Comparison of ENCODE assay signal across 14 mouse cellular contexts in the genomic region with DNA sequence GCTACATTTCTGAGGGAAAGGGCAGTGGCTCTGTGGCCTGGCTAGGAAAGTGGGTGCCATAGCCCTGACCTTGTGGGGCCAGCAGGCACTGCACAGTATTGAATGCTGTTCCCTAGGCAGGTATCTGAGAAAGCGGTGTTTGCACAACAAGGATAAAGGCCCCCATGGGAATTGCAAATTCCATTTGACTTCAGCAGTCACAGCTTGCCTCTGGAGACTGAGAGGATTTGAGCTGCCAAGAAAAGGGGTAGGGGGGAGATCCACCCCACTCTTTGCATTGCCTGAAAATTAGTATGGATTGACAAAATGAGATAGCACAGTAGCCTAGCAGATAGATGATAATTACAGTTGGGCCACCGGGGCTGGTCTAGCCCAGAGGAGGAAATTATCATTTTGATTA.
DNase-seq lines count a peak whose midpoint lies in the region; ATAC-seq lines count a peak whose summit lies in the region.
"Had no signal": no experiment of that assay in that cellular context is flagged by ENCODE, and none has a peak within 500 bp of the region (broad histone marks: within the 10 kb centered on the region; RNA-seq: fewer than 3 reads in every experiment).

No protein-coding gene starts in this region.

- H3K27me3 ChIP-seq in heart, embryonic 11.5 days (ENCODE audit: control insufficient read depth, insufficient read depth, low read length) = no peaks in the 10 kb centered on the region
- H3K27me3 ChIP-seq in forebrain, embryonic 15.5 days = no peaks in the 10 kb centered on the region
- H3K27me3 ChIP-seq in midbrain, embryonic 11.5 days (ENCODE audit: control insufficient read depth, insufficient read depth, low read length) = peaks cover 41% of the 10 kb centered on the region
- H3K27me3 ChIP-seq: liver, embryonic 12.5 days; stomach, embryonic 15.5 days had no signal

- 17% methylated on average over 2 of the region's 2 CpGs for WGBS in heart, embryonic 11.5 days (ENCODE audit: insufficient replicate concordance)
- 12% methylated on average over 2 of the region's 2 CpGs for WGBS in forebrain, embryonic 15.5 days
- 32% methylated on average over 2 of the region's 2 CpGs for WGBS in midbrain, embryonic 11.5 days

- peak; percentile 39; the same call in 1 of the 2 replicates for ATAC-seq in heart, embryonic 11.5 days (replicated peaks; ENCODE audit: insufficient number of reproducible peaks, low FRiP score, low TSS enrichment)
- ATAC-seq in forebrain, embryonic 15.5 days (replicated peaks) = peak; percentile 71
- peak; percentile 72 for ATAC-seq in midbrain, embryonic 11.5 days (ENCODE audit: low FRiP score)
- ATAC-seq: liver, embryonic 12.5 days had no signal

- H3K4me1 ChIP-seq in heart, embryonic 11.5 days (ENCODE audit: control insufficient read depth, insufficient read depth, low read length) = peaks cover 36% of the 10 kb centered on the region
- H3K4me1 ChIP-seq in forebrain, embryonic 15.5 days = peaks cover 45% of the 10 kb centered on the region
- peaks cover 22% of the 10 kb centered on the region for H3K4me1 ChIP-seq in midbrain, embryonic 11.5 days (ENCODE audit: control insufficient read depth, insufficient read depth, low read length)
- H3K4me1 ChIP-seq: stomach, embryonic 15.5 days had no signal

- no peaks in the 10 kb centered on the region for H3K9me3 ChIP-seq in heart, embryonic 11.5 days (replicated peaks; ENCODE audit: control insufficient read depth, low read length)
- H3K9me3 ChIP-seq in forebrain, embryonic 15.5 days = no peaks in the 10 kb centered on the region
- no peaks in the 10 kb centered on the region for H3K9me3 ChIP-seq in midbrain, embryonic 11.5 days (ENCODE audit: control insufficient read depth, low read length)
- H3K9me3 ChIP-seq: liver, embryonic 12.5 days; stomach, embryonic 15.5 days had no signal

- H3K27ac ChIP-seq in heart, embryonic 11.5 days (ENCODE audit: low read depth, low read length) = peak overlapping the region; percentile 63; the same call in 1 of the 2 replicates
- peak overlapping the region; percentile 69 for H3K27ac ChIP-seq in forebrain, embryonic 15.5 days (replicated peaks)
- H3K27ac ChIP-seq in midbrain, embryonic 11.5 days (ENCODE audit: low read depth, low read length) = peak overlapping the region; percentile 10; the same call in 1 of the 2 replicates
- H3K27ac ChIP-seq: kidney, postnatal 0 days; liver, embryonic 12.5 days; stomach, embryonic 15.5 days had no signal

- no peaks in the 10 kb centered on the region for H3K36me3 ChIP-seq in heart, embryonic 11.5 days (ENCODE audit: control insufficient read depth, insufficient read depth, low read length)
- no peaks in the 10 kb centered on the region for H3K36me3 ChIP-seq in forebrain, embryonic 15.5 days
- H3K36me3 ChIP-seq in midbrain, embryonic 11.5 days (ENCODE audit: control insufficient read depth, insufficient read depth, low read length) = no peaks in the 10 kb centered on the region
- H3K36me3 ChIP-seq: G1E; liver, embryonic 12.5 days; stomach, embryonic 15.5 days had no signal

- intact Hi-C loops in heart, postnatal 36 days (cut with DNase I) = no loop called here

- no peak for DNase-seq in heart, postnatal 36 days
- DNase-seq in brain, embryonic 18.5 days (ENCODE audit: low read depth, low spot score) = peak; percentile 30
- DNase-seq in midbrain, embryonic 11.5 days (ENCODE audit: low spot score, missing footprints) = peak; percentile 87
- DNase-seq in frontal cortex, postnatal 36 days (ENCODE audit: low spot score in 2 of 2) = no peak
- DNase-seq in B cell, adult 2 months = no peak
- no peak for DNase-seq in layer of hippocampus, adult 9-11 months
- DNase-seq: cerebellum, adult 9-11 months; lung, postnatal 36 days had no signal

- no peak overlapping the region for H3K9ac ChIP-seq in heart, embryonic 11.5 days (ENCODE audit: low read depth, low read length)
- H3K9ac ChIP-seq in forebrain, embryonic 15.5 days (replicated peaks) = no peak overlapping the region
- H3K9ac ChIP-seq in midbrain, embryonic 11.5 days (ENCODE audit: low read length) = no peak overlapping the region
- H3K9ac ChIP-seq: liver, embryonic 12.5 days; stomach, embryonic 15.5 days had no signal

- H3K4me2 ChIP-seq in heart, embryonic 11.5 days = peak overlapping the region; percentile 27
- H3K4me2 ChIP-seq in forebrain, embryonic 15.5 days (replicated peaks) = peak overlapping the region; percentile 9; the same call in 1 of the 2 replicates
- no peak overlapping the region for H3K4me2 ChIP-seq in midbrain, embryonic 11.5 days
- H3K4me2 ChIP-seq: liver, embryonic 12.5 days; stomach, embryonic 15.5 days had no signal

- H3K4me3 ChIP-seq in heart, embryonic 11.5 days (ENCODE audit: low read depth, low read length) = no peak overlapping the region
- no peak overlapping the region for H3K4me3 ChIP-seq in forebrain, embryonic 15.5 days
- no peak overlapping the region for H3K4me3 ChIP-seq in midbrain, embryonic 11.5 days (ENCODE audit: low read depth, low read length)
- H3K4me3 ChIP-seq: liver, embryonic 12.5 days; stomach, embryonic 15.5 days had no signal

Comparison
In these comparisons a context has a peak if more than half of its experiments do, and no peak if none do; other contexts are left out.
1. H3K27ac ChIP-seq: peak in every context shown above with its lines; median percentile 69 in forebrain, embryonic 15.5 days; 63 in heart, embryonic 11.5 days; 10 in midbrain, embryonic 11.5 days.
2. DNase-seq: peak in brain, embryonic 18.5 days (single experiment) and midbrain, embryonic 11.5 days (single experiment); none in heart, postnatal 36 days (0 of 2), frontal cortex, postnatal 36 days (0 of 2), B cell, adult 2 months (0 of 2) and layer of hippocampus, adult 9-11 months (single experiment).
3. Peak in every context shown above with its lines, with median percentiles within 50 percentile points of each other: ATAC-seq.